Mouse (Mus musculus): Measurements from ENCODE around the gene Psme2.

GRCm38 (mm10) chr14:55579511-55580496 is 11.1 kb downstream of the Psme2 start:
- TF ChIP-seq CTCF (IDR thresholded peaks at IDR 0.05; ENCODE audit: low read depth, low read length) (no peak), POLR2A (IDR thresholded peaks at IDR 0.05; ENCODE audit: borderline replicate concordance, low read depth, low read length) (no peak)

Measured in bone marrow macrophage, adult 2 months (primary cell).